Mouse (Mus musculus): ENCODE measurements around the gene Meioc.

- no peak for TF ChIP-seq GATA1 (IDR thresholded peaks at IDR 0.05; ENCODE audit: low read length)
- TF ChIP-seq TAL1 (IDR thresholded peaks at IDR 0.05; ENCODE audit: low read length): no peak
Observed at GRCm38 (mm10) chr11:102695289-102695688, 31.8 kb downstream of the Meioc start.
